Mouse (Mus musculus) limb, embryonic 15.5 days (tissue): Measurements from ENCODE around the gene Tpr. TPM values are rescaled to one million over a fixed set of nuclear protein-coding genes. Genes with fewer than 3 reads are reported as not detected.

ENCODE experiments used
- ATAC-seq: fragments of 200-750 bp; cut with Nextera tagmentation; 2 replicates; pipeline ENCODE4 v1.8.0; 2017; ENCODE audit warnings: low read depth, moderate TSS enrichment; ENCODE audit not compliant: insufficient number of reproducible peaks, low FRiP score, low TSS enrichment
- H3K27ac ChIP-seq: fragments of 300-500 bp; sonication (generic); 2 replicates; pipeline ENCODE4 v1.5.1; 2015; ENCODE audit warnings: moderate library complexity, mild to moderate bottlenecking, inconsistent platforms
- H3K27me3 ChIP-seq: fragments of 300-500 bp; sonication (generic); 2 replicates; pipeline ENCODE4 v1.6.1; 2015; ENCODE audit warnings: inconsistent platforms
- H3K36me3 ChIP-seq: fragments of 300-500 bp; sonication (generic); 2 replicates; pipeline ENCODE4 v1.6.1; 2015; ENCODE audit warnings: inconsistent platforms
- H3K4me1 ChIP-seq: fragments of 300-500 bp; sonication (generic); 2 replicates; pipeline ENCODE4 v1.6.1; 2015; ENCODE audit warnings: inconsistent platforms
- H3K4me2 ChIP-seq: fragments of 300-500 bp; sonication (generic); 2 replicates; pipeline ENCODE4 v1.6.1; 2015; ENCODE audit warnings: mild to moderate bottlenecking, inconsistent platforms
- H3K4me3 ChIP-seq: fragments of 300-500 bp; sonication (generic); 2 replicates; pipeline ENCODE4 v1.5.1; 2015; ENCODE audit warnings: mild to moderate bottlenecking, inconsistent platforms
- H3K9ac ChIP-seq: fragments of 300-500 bp; sonication (generic); 2 replicates; pipeline ENCODE4 v1.6.1; 2015; ENCODE audit warnings: inconsistent platforms
- H3K9me3 ChIP-seq: fragments of 300-500 bp; sonication (generic); 2 replicates; pipeline ENCODE4 v1.6.1; 2016; ENCODE audit warnings: inconsistent platforms
- WGBS: fragments of 180-500 bp; shearing (Covaris S2); methylation state at CpG from one replicate; pipeline ENCODE4 v1.1.7; 2015; 5-methylcytosine and 5-hydroxymethylcytosine counted together
- polyA plus RNA-seq: library from polyadenylated mRNA; unstranded; fragments of >200 nt; fragmentation: Nextera tagmentation; extraction: Ambion mirVana; gene quantifications from 2 replicates; pipeline ENCODE4 v1.2.1, GENCODE M21; 2015

Gene Tpr
- polyA plus RNA-seq: 151 and 175 TPM in 2 replicates

- H3K36me3 ChIP-seq: peaks cover 36% of the 10 kb centered on the region
- WGBS: under 1% methylated on average over 76 of the region's 76 CpGs
- H3K9ac ChIP-seq: peak within 1 kb of the TSS; percentile 73
- peak within 1 kb of the TSS; percentile 53 for H3K4me2 ChIP-seq
- H3K27me3 ChIP-seq: no peaks in the 10 kb centered on the region
- peak; percentile 99 for ATAC-seq
- peak within 1 kb of the TSS; percentile 95 for H3K27ac ChIP-seq
- no peaks in the 10 kb centered on the region for H3K9me3 ChIP-seq
- peaks cover 8% of the 10 kb centered on the region; the same call in 1 of the 2 replicates for H3K4me1 ChIP-seq
- H3K4me3 ChIP-seq: peak within 1 kb of the TSS; percentile 69
These were observed at the start of gene Tpr, which contains the start of gene Odr4 for GRCm38 (mm10) chr1:150392638-150393487. Gene Tpr, plus strand, starts transcription at chr1:150392838. Gene Odr4, minus strand, starts transcription at chr1:150393080.

- no peak for ATAC-seq
- H3K27ac ChIP-seq: no peak overlapping the region
These were observed 31.8 kb upstream of the Tpr start for GRCm38 (mm10) chr1:150360864-150361263.

GRCm38 (mm10) chr1:150372895-150373294 lies 19.7 kb upstream of the Tpr start:
- Histone ChIP-seq H3K27ac (no peak overlapping the region), H3K27me3 (no peaks in the 10 kb centered on the region), H3K9ac (no peak overlapping the region), H3K4me1 (no peaks in the 10 kb centered on the region), H3K4me3 (no peak overlapping the region), H3K4me2 (no peak overlapping the region), H3K9me3 (no peaks in the 10 kb centered on the region), H3K36me3 (peaks cover 17% of the 10 kb centered on the region)
- no peak for ATAC-seq
- 76% methylated on average over 3 of the region's 3 CpGs for WGBS

More at GRCm38 (mm10) chr1:150360864-150361263, 31.8 kb upstream of the Tpr start:
- H3K9ac ChIP-seq: no peak overlapping the region
- H3K4me2 ChIP-seq: no peak overlapping the region
- no peak overlapping the region for H3K4me3 ChIP-seq
- H3K9me3 ChIP-seq: no peaks in the 10 kb centered on the region
- 93% methylated on average over 1 of the region's 1 CpGs for WGBS
- H3K27me3 ChIP-seq: no peaks in the 10 kb centered on the region
- no peaks in the 10 kb centered on the region for H3K4me1 ChIP-seq
- H3K36me3 ChIP-seq: peaks cover 24% of the 10 kb centered on the region

- H3K27ac ChIP-seq: no peak overlapping the region
- no peak for ATAC-seq
- H3K27me3 ChIP-seq: no peaks in the 10 kb centered on the region
- H3K9ac ChIP-seq: no peak overlapping the region
- no peak overlapping the region for H3K4me2 ChIP-seq
- H3K4me1 ChIP-seq: no peaks in the 10 kb centered on the region
- 85% methylated on average over 2 of the region's 2 CpGs for WGBS
- no peak overlapping the region for H3K4me3 ChIP-seq
- H3K36me3 ChIP-seq: peaks cover 18% of the 10 kb centered on the region
- H3K9me3 ChIP-seq: no peaks in the 10 kb centered on the region
These were observed 18.4 kb upstream of the Tpr start for GRCm38 (mm10) chr1:150374247-150374646.

- H3K27ac ChIP-seq: no peak overlapping the region
- H3K9ac ChIP-seq: no peak overlapping the region
- no peak overlapping the region for H3K4me3 ChIP-seq
- H3K4me1 ChIP-seq: no peaks in the 10 kb centered on the region
- H3K4me2 ChIP-seq: no peak overlapping the region
- whole genome bisulfite sequencing: 91% methylated on average over 4 of the region's 4 CpGs
- H3K27me3 ChIP-seq: no peaks in the 10 kb centered on the region
- no peak for ATAC-seq
- peaks cover 45% of the 10 kb centered on the region for H3K36me3 ChIP-seq
- H3K9me3 ChIP-seq: no peaks in the 10 kb centered on the region
These were observed 8.5 kb upstream of the Tpr start for GRCm38 (mm10) chr1:150384138-150384537.

- Histone ChIP-seq H3K9me3 (no peaks in the 10 kb centered on the region), H3K27me3 (no peaks in the 10 kb centered on the region), H3K4me2 (no peak overlapping the region), H3K4me1 (peaks cover 5% of the 10 kb centered on the region; the same call in 1 of the 2 replicates), H3K4me3 (no peak overlapping the region), H3K36me3 (peaks cover 47% of the 10 kb centered on the region), H3K9ac (no peak overlapping the region), H3K27ac (no peak overlapping the region)
- no peak for ATAC-seq
- WGBS: 91% methylated on average over 9 of the region's 9 CpGs
These were observed 5.1 kb upstream of the Tpr start for GRCm38 (mm10) chr1:150387572-150387971.

- Histone ChIP-seq H3K27ac (no peak overlapping the region), H3K9ac (no peak overlapping the region), H3K36me3 (peaks cover 36% of the 10 kb centered on the region), H3K4me2 (no peak overlapping the region), H3K27me3 (no peaks in the 10 kb centered on the region), H3K4me1 (peaks cover 5% of the 10 kb centered on the region; the same call in 1 of the 2 replicates), H3K4me3 (no peak overlapping the region), H3K9me3 (no peaks in the 10 kb centered on the region)
- WGBS: 91% methylated on average over 6 of the region's 6 CpGs
- no peak for ATAC-seq
These were observed 3.1 kb upstream of the Tpr start for GRCm38 (mm10) chr1:150389390-150390129.

GRCm38 (mm10) chr1:150391931-150392637 lies 554 bp upstream of the Tpr start:
- no peaks in the 10 kb centered on the region for H3K27me3 ChIP-seq
- peak overlapping the region; percentile 63 for H3K9ac ChIP-seq
- peaks cover 36% of the 10 kb centered on the region for H3K36me3 ChIP-seq
- ATAC-seq: no peak
- peak overlapping the region; percentile 50 for H3K4me2 ChIP-seq
- no peaks in the 10 kb centered on the region for H3K9me3 ChIP-seq
- H3K4me1 ChIP-seq: peaks cover 8% of the 10 kb centered on the region; the same call in 1 of the 2 replicates
- WGBS: 20% methylated on average over 11 of the region's 11 CpGs
- peak overlapping the region; percentile 95 for H3K27ac ChIP-seq
- H3K4me3 ChIP-seq: peak overlapping the region; percentile 69

- Histone ChIP-seq H3K36me3 (peaks cover 33% of the 10 kb centered on the region), H3K9ac (peak overlapping the region; percentile 73), H3K4me1 (peaks cover 8% of the 10 kb centered on the region; the same call in 1 of the 2 replicates), H3K27me3 (no peaks in the 10 kb centered on the region), H3K27ac (peak overlapping the region; percentile 94), H3K4me3 (peak overlapping the region; percentile 69), H3K9me3 (no peaks in the 10 kb centered on the region), H3K4me2 (peak overlapping the region; percentile 53)
- under 1% methylated on average over 27 of the region's 27 CpGs for WGBS
- peak; percentile 58 for ATAC-seq
These were observed 832 bp downstream of the Tpr start for GRCm38 (mm10) chr1:150393488-150393852.

- Histone ChIP-seq H3K9me3 (no peaks in the 10 kb centered on the region), H3K4me1 (peaks cover 8% of the 10 kb centered on the region; the same call in 1 of the 2 replicates), H3K36me3 (peaks cover 28% of the 10 kb centered on the region), H3K4me2 (no peak overlapping the region), H3K27ac (no peak overlapping the region), H3K9ac (no peak overlapping the region), H3K4me3 (no peak overlapping the region), H3K27me3 (no peaks in the 10 kb centered on the region)
- 79% methylated on average over 3 of the region's 3 CpGs for WGBS
- ATAC-seq: no peak
These were observed 3.4 kb downstream of the Tpr start for GRCm38 (mm10) chr1:150396001-150396400.

- no peaks in the 10 kb centered on the region for H3K27me3 ChIP-seq
- no peak overlapping the region for H3K27ac ChIP-seq
- H3K4me1 ChIP-seq: no peaks in the 10 kb centered on the region
- H3K36me3 ChIP-seq: peaks cover 52% of the 10 kb centered on the region
- ATAC-seq: no peak
- H3K4me3 ChIP-seq: no peak overlapping the region
- H3K9ac ChIP-seq: no peak overlapping the region
- no peak overlapping the region for H3K4me2 ChIP-seq
- WGBS: 91% methylated on average over 3 of the region's 3 CpGs
- H3K9me3 ChIP-seq: no peaks in the 10 kb centered on the region
These were observed 11.3 kb downstream of the Tpr start for GRCm38 (mm10) chr1:150403914-150404313.
